22 mouse cellular contexts compared by ENCODE assay signal in genomic region chr15:84658655-84659054, GRCm38 (mm10). TPM values are rescaled to one million over a fixed set of nuclear protein-coding genes. Genes with fewer than 3 reads are reported as not detected.
DNase-seq lines count a peak whose midpoint lies in the region; ATAC-seq and TF ChIP-seq lines count a peak whose summit lies in the region.
"Had no signal": no experiment of that assay in that cellular context is flagged by ENCODE, and none has a peak within 500 bp of the region (broad histone marks: within the 10 kb centered on the region; RNA-seq: fewer than 3 reads in every experiment).

No protein-coding gene starts in this region.

- intact Hi-C loops in left cerebral cortex, postnatal 36 days (cut with DNase I): no loop called here

- no peak for ATAC-seq in midbrain, embryonic 16.5 days
- ATAC-seq: CD4-positive, CD25-positive, alpha-beta regulatory T cell, adult 4 months; forebrain, embryonic 16.5 days; intestine, embryonic 15.5 days had no signal

- H3K27me3 ChIP-seq in cerebellum, adult 2 months (ENCODE audit: control insufficient read depth, insufficient read depth, low read length): no peaks in the 10 kb centered on the region
- peaks cover 16% of the 10 kb centered on the region for H3K27me3 ChIP-seq in midbrain, embryonic 10.5 days (ENCODE audit: low read depth, poor library complexity, severe bottlenecking)
- H3K27me3 ChIP-seq in midbrain, embryonic 16.5 days (ENCODE audit: control insufficient read depth, insufficient read depth, low read depth, low read length): no peaks in the 10 kb centered on the region
- H3K27me3 ChIP-seq: intestine, embryonic 15.5 days had no signal

- H3K9me3 ChIP-seq in midbrain, embryonic 10.5 days (replicated peaks): no peaks in the 10 kb centered on the region
- no peaks in the 10 kb centered on the region for H3K9me3 ChIP-seq in midbrain, embryonic 16.5 days (replicated peaks; ENCODE audit: control insufficient read depth, low read length, poor library complexity, severe bottlenecking)
- H3K9me3 ChIP-seq: embryonic facial prominence, embryonic 12.5 days; forebrain, embryonic 12.5 days; heart, embryonic 13.5 days; intestine, embryonic 15.5 days had no signal

- WGBS in cerebellum, adult 2 months: 75% methylated on average over 5 of the region's 5 CpGs
- WGBS in midbrain, embryonic 10.5 days: 86% methylated on average over 5 of the region's 5 CpGs
- WGBS in midbrain, embryonic 16.5 days: 92% methylated on average over 5 of the region's 5 CpGs

- no peaks in the 10 kb centered on the region; the same call in 1 of the 2 replicates for H3K4me1 ChIP-seq in cerebellum, adult 2 months (ENCODE audit: control insufficient read depth, insufficient read depth, low read length)
- H3K4me1 ChIP-seq in midbrain, embryonic 10.5 days: peaks cover 50% of the 10 kb centered on the region
- peaks cover 11% of the 10 kb centered on the region for H3K4me1 ChIP-seq in midbrain, embryonic 16.5 days (ENCODE audit: control insufficient read depth, insufficient read depth, low read length)

- H3K9ac ChIP-seq in midbrain, embryonic 16.5 days (ENCODE audit: low read depth, low read length): no peak overlapping the region
- H3K9ac ChIP-seq: embryonic facial prominence, embryonic 12.5 days; forebrain, embryonic 12.5 days; heart, embryonic 13.5 days; hindbrain, embryonic 14.5 days; intestine, embryonic 15.5 days had no signal

- H3K36me3 ChIP-seq in midbrain, embryonic 10.5 days: no peaks in the 10 kb centered on the region
- no peaks in the 10 kb centered on the region for H3K36me3 ChIP-seq in midbrain, embryonic 16.5 days (ENCODE audit: control insufficient read depth, insufficient read depth, low read length)
- H3K36me3 ChIP-seq: embryonic facial prominence, embryonic 12.5 days; forebrain, embryonic 12.5 days; G1E; heart, embryonic 13.5 days; intestine, embryonic 15.5 days had no signal

- H3K27ac ChIP-seq in cerebellum, adult 2 months (ENCODE audit: insufficient read depth, low read length): no peak overlapping the region
- peak overlapping the region; percentile 79 for H3K27ac ChIP-seq in midbrain, embryonic 10.5 days (replicated peaks)
- no peak overlapping the region for H3K27ac ChIP-seq in midbrain, embryonic 16.5 days (ENCODE audit: low read length)
- H3K27ac ChIP-seq: embryonic facial prominence, embryonic 12.5 days; heart, embryonic 13.5 days; hindbrain, embryonic 14.5 days; intestine, embryonic 15.5 days had no signal

- TF ChIP-seq CTCF in cerebellum, adult 2 months (IDR thresholded peaks at IDR 0.05; ENCODE audit: borderline replicate concordance, insufficient read depth, low read depth, low read length): no peak

- no peak overlapping the region for H3K4me2 ChIP-seq in midbrain, embryonic 16.5 days (ENCODE audit: low read length)
- H3K4me2 ChIP-seq: embryonic facial prominence, embryonic 12.5 days; forebrain, embryonic 12.5 days; heart, embryonic 13.5 days; hindbrain, embryonic 14.5 days; intestine, embryonic 15.5 days had no signal

- H3K4me3 ChIP-seq in cerebellum, adult 2 months (replicated peaks; ENCODE audit: insufficient read depth, low read depth, low read length): no peak overlapping the region
- H3K4me3 ChIP-seq in midbrain, embryonic 10.5 days: no peak overlapping the region
- no peak overlapping the region for H3K4me3 ChIP-seq in midbrain, embryonic 16.5 days (ENCODE audit: low read depth, low read length)
- H3K4me3 ChIP-seq: embryonic facial prominence, embryonic 12.5 days; forebrain, embryonic 12.5 days; heart, embryonic 13.5 days; intestine, embryonic 15.5 days had no signal

- peak; percentile 81 to 83 for DNase-seq in cerebellum, postnatal 10 days
- DNase-seq in cerebellum, adult 2 months: no peak
- no peak for DNase-seq in midbrain, embryonic 10.5 days (ENCODE audit: low spot score)
- peak; percentile 66 for DNase-seq in gastrocnemius, postnatal 10 days
- no peak for DNase-seq in kidney, postnatal 25 days
- no peak for DNase-seq in left cerebral cortex, postnatal 36 days (ENCODE audit: low spot score in 2 of 2)
- DNase-seq: adrenal gland, postnatal 10 days; B cell, adult 2 months; cerebellum, adult 11 months; cerebellum, adult 9-11 months; embryo, embryonic 11 days; heart, adult 11 months; heart, postnatal 4 days had no signal

- TF ChIP-seq POLR2A in cerebellum, adult 2 months (IDR thresholded peaks at IDR 0.05; ENCODE audit: borderline replicate concordance, insufficient read depth, low read length): no peak

RNA-seq across cellular contexts. Expression of gene Prr5, which starts 10.8 kb away (rescaled TPM):
- 13.5 and 14.9 TPM in 2 replicates for polyA plus RNA-seq in cerebellum, adult 2 months (2012; rRNA removed)
- 14.7 and 17.1 TPM in 2 replicates for polyA plus RNA-seq in midbrain, embryonic 10.5 days (2016; fragmentation: Nextera tagmentation; extraction: Ambion mirVana)
- polyA plus RNA-seq in midbrain, embryonic 16.5 days (2015; fragmentation: Nextera tagmentation; extraction: Ambion mirVana): 28.1 and 30.8 TPM in 2 replicates
- 10 to 100 TPM; 12.3 to 12.7 TPM for total RNA-seq in gastrocnemius, postnatal 10 days (2021)
- 10 to 100 TPM; 11.8 to 12.0 TPM for total RNA-seq in left cerebral cortex, postnatal 36 days (2021)
- total RNA-seq: G1E had no signal
- polyA plus RNA-seq: G1E had no signal

Comparison
In these comparisons a context has a peak if more than half of its experiments do, and no peak if none do; other contexts are left out.
1. DNase-seq: peak in cerebellum, postnatal 10 days (2 of 2) and gastrocnemius, postnatal 10 days (single experiment); none in cerebellum, adult 2 months (0 of 2), midbrain, embryonic 10.5 days (single experiment), kidney, postnatal 25 days (0 of 2) and left cerebral cortex, postnatal 36 days (0 of 2).